Mouse (Mus musculus) megakaryocyte, embryonic 14.5 days (primary cell): ENCODE data around the gene Hipk1.
"Not testable (repeated sequence)": the region's sequence is repeated elsewhere in the genome, so short reads cannot be mapped to it uniquely, and the experiment has no call there.

Experiments used
- FLI1 ChIP-seq: IDR thresholded peaks from 2 replicates; pipeline ENCODE4 v1.6.1; 2012; ENCODE audit warnings: low read length, inconsistent platforms, mixed read lengths
- GATA1 ChIP-seq: IDR thresholded peaks from 3 replicates; pipeline ENCODE4 v1.6.1; 2012; ENCODE audit warnings: mixed read lengths, low read length, inconsistent platforms, borderline replicate concordance

DNA sequence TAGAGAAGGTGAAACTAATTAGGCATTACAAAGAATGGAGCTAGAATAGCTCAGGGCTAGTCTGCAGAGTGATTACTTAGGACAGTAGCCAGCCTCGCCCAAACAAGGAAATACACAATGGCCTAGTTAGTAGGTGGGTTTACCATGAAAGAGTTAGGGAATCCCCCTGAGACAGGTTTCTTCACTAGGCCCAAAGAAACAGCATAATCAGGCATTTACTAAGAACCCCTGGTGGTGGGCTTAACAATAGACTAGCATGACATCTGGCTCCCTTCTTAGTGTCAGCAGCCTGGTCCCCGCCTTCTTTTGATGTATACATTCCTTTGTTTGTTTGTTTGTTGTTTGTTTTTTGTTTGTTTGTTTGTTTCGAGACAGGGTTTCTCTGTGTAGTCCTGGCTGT is 48.8 kb upstream of the Hipk1 start:
- not testable (repeated sequence) for TF ChIP-seq GATA1, FLI1
